13 mouse cellular contexts compared by ENCODE assay signal in genomic region chr5:139352317-139352716, GRCm38 (mm10). TPM values are rescaled to one million over a fixed set of nuclear protein-coding genes. Genes with fewer than 3 reads are reported as not detected.
DNase-seq lines count a peak whose midpoint lies in the region; ATAC-seq and TF ChIP-seq lines count a peak whose summit lies in the region.
"Had no signal": no experiment of that assay in that cellular context is flagged by ENCODE, and none has a peak within 500 bp of the region (broad histone marks: within the 10 kb centered on the region; RNA-seq: fewer than 3 reads in every experiment).

Cyp2w1 (plus strand) TSS chr5:139352617.

- no peaks in the 10 kb centered on the region for H3K36me3 ChIP-seq in heart, postnatal 0 days (replicated peaks; ENCODE audit: control insufficient read depth, insufficient read depth, low read length)
- H3K36me3 ChIP-seq in G1E (replicated peaks): peaks cover 7% of the 10 kb centered on the region
- no peaks in the 10 kb centered on the region for H3K36me3 ChIP-seq in embryonic facial prominence, embryonic 13.5 days
- H3K36me3 ChIP-seq in liver, embryonic 15.5 days (replicated peaks): no peaks in the 10 kb centered on the region

- no peaks in the 10 kb centered on the region for H3K9me3 ChIP-seq in heart, postnatal 0 days (replicated peaks; ENCODE audit: control insufficient read depth, low read length)
- H3K9me3 ChIP-seq in G1E (replicated peaks): no peaks in the 10 kb centered on the region
- H3K9me3 ChIP-seq in embryonic facial prominence, embryonic 13.5 days: no peaks in the 10 kb centered on the region
- H3K9me3 ChIP-seq in liver, embryonic 15.5 days (replicated peaks): no peaks in the 10 kb centered on the region

- H3K27ac ChIP-seq in heart, postnatal 0 days (ENCODE audit: low read depth): peak within 1 kb of the TSS; percentile 16; the same call in 1 of the 2 replicates
- H3K27ac ChIP-seq in embryonic facial prominence, embryonic 13.5 days: peak within 1 kb of the TSS; percentile 87
- peak within 1 kb of the TSS; percentile 31; the same call in 1 of the 2 replicates for H3K27ac ChIP-seq in liver, embryonic 15.5 days (replicated peaks)

- TF ChIP-seq EP300 in heart, postnatal 0 days (IDR thresholded peaks at IDR 0.05; ENCODE audit: low read depth): no peak

- no peak for ATAC-seq in heart, postnatal 0 days (ENCODE audit: insufficient read depth, low read depth)
- ATAC-seq in G1E (ENCODE audit: extremely low read depth, insufficient number of reproducible peaks, low FRiP score, poor library complexity, severe bottlenecking): no peak
- ATAC-seq in embryonic facial prominence, embryonic 13.5 days (ENCODE audit: insufficient number of reproducible peaks, insufficient read depth, low FRiP score, low TSS enrichment, low read depth): no peak
- no peak for ATAC-seq in liver, embryonic 15.5 days (ENCODE audit: insufficient read depth)
- ATAC-seq in frontal cortex, adult (ENCODE audit: low TSS enrichment): no peak

- 47% methylated on average over 6 of the region's 6 CpGs for WGBS in heart, postnatal 0 days
- WGBS in embryonic facial prominence, embryonic 13.5 days: 47% methylated on average over 6 of the region's 6 CpGs
- WGBS in liver, embryonic 15.5 days (ENCODE audit: insufficient replicate concordance): 57% methylated on average over 6 of the region's 6 CpGs

- no peak within 1 kb of the TSS for H3K9ac ChIP-seq in heart, postnatal 0 days (replicated peaks; ENCODE audit: low read depth, low read length)
- peak within 1 kb of the TSS; percentile 44 for H3K9ac ChIP-seq in embryonic facial prominence, embryonic 13.5 days
- no peak within 1 kb of the TSS for H3K9ac ChIP-seq in liver, embryonic 15.5 days

- H3K4me2 ChIP-seq in heart, postnatal 0 days (ENCODE audit: low read depth, low read length): no peak within 1 kb of the TSS
- peak within 1 kb of the TSS; percentile 45 for H3K4me2 ChIP-seq in embryonic facial prominence, embryonic 13.5 days
- 0 out of 2 replicates have a peak within 1 kb of the TSS, but pooled peaks have one; percentile 3 for H3K4me2 ChIP-seq in liver, embryonic 15.5 days

- H3K27me3 ChIP-seq in heart, postnatal 0 days (ENCODE audit: control insufficient read depth, insufficient read depth, low read length): 0 out of 2 replicates have a peak, but pooled peaks cover 4% of the 10 kb centered on the region
- peaks cover 36% of the 10 kb centered on the region for H3K27me3 ChIP-seq in G1E (ENCODE audit: insufficient read depth, low read length)
- no peaks in the 10 kb centered on the region for H3K27me3 ChIP-seq in embryonic facial prominence, embryonic 13.5 days
- H3K27me3 ChIP-seq in liver, embryonic 15.5 days: 0 out of 2 replicates have a peak, but pooled peaks cover 4% of the 10 kb centered on the region

- no peak for TF ChIP-seq CTCF in heart, postnatal 0 days (IDR thresholded peaks at IDR 0.05; ENCODE audit: low read depth)
- no peak for TF ChIP-seq CTCF in G1E (IDR thresholded peaks at IDR 0.05; ENCODE audit: low read depth, low read length)

- intact Hi-C loops in heart, postnatal 36 days (cut with DNase I): no loop called here

- no peak for DNase-seq in heart, postnatal 0 days (ENCODE audit: low spot score)
- no peak for DNase-seq in heart, postnatal 36 days
- no peak for DNase-seq in G1E (ENCODE audit: low spot score)
- no peak for DNase-seq in ovary, postnatal 36 days (ENCODE audit: low spot score)
- DNase-seq: cerebellum, adult 8-10 months; layer of hippocampus, postnatal 36 days; lung, postnatal 10 days had no signal

- H3K4me1 ChIP-seq in heart, postnatal 0 days (ENCODE audit: control insufficient read depth, insufficient read depth): no peaks in the 10 kb centered on the region
- peaks cover 74% of the 10 kb centered on the region for H3K4me1 ChIP-seq in G1E (ENCODE audit: insufficient read depth, low read depth, low read length)
- H3K4me1 ChIP-seq in embryonic facial prominence, embryonic 13.5 days: peaks cover 40% of the 10 kb centered on the region
- peaks cover 66% of the 10 kb centered on the region for H3K4me1 ChIP-seq in liver, embryonic 15.5 days (replicated peaks)

- no peak within 1 kb of the TSS for H3K4me3 ChIP-seq in heart, postnatal 0 days (ENCODE audit: low read depth, low read length)
- peak within 1 kb of the TSS; percentile 41; the same call in 1 of the 2 replicates for H3K4me3 ChIP-seq in G1E (ENCODE audit: low read depth, low read length)
- peak within 1 kb of the TSS; percentile 29 for H3K4me3 ChIP-seq in embryonic facial prominence, embryonic 13.5 days
- H3K4me3 ChIP-seq in liver, embryonic 15.5 days (replicated peaks): no peak within 1 kb of the TSS

RNA-seq across cellular contexts. Expression of gene Cyp2w1, which starts in this region (rescaled TPM):
- total RNA-seq in heart, postnatal 0 days (2014; rRNA removed; ENCODE audit: low replicate concordance): not detected in 2 replicates
- not detected in 2 replicates for polyA plus RNA-seq in heart, postnatal 0 days (2015; fragmentation: Nextera tagmentation; extraction: Ambion mirVana)
- not detected for total RNA-seq in heart, postnatal 36 days (2021)
- total RNA-seq in G1E (2014; fragmentation: Nextera tagmentation): not detected in 2 replicates
- total RNA-seq in G1E (2017): not detected in 2 replicates
- polyA plus RNA-seq in G1E (2012): not detected in 2 replicates
- polyA plus RNA-seq in embryonic facial prominence, embryonic 13.5 days (2015; fragmentation: Nextera tagmentation; extraction: Ambion mirVana): 12.8 and 17.0 TPM in 2 replicates
- polyA plus RNA-seq in liver, embryonic 15.5 days (2015; fragmentation: Nextera tagmentation; extraction: Ambion mirVana): not detected in 2 replicates
- total RNA-seq: layer of hippocampus, postnatal 36 days; monocyte, adult 5-6 weeks had no signal
- polyA plus RNA-seq: kidney, embryonic 14.5 days; spleen, adult 2 months had no signal

Comparison
In these comparisons a context has a peak if more than half of its experiments do, and no peak if none do; other contexts are left out.
1. RNA of gene Cyp2w1 (polyA plus RNA-seq): 12.8 to 17.0 TPM in embryonic facial prominence, embryonic 13.5 days; not detected in liver, embryonic 15.5 days, not detected in heart, postnatal 0 days and not detected in G1E; every median in the first group is over 10 times any median in the second.
2. H3K27ac ChIP-seq: peak in every context shown above with its lines; median percentile 87 in embryonic facial prominence, embryonic 13.5 days; 31 in liver, embryonic 15.5 days; 16 in heart, postnatal 0 days.
3. H3K4me3 ChIP-seq: peak in G1E (single experiment) and embryonic facial prominence, embryonic 13.5 days (single experiment); none in heart, postnatal 0 days (single experiment) and liver, embryonic 15.5 days (single experiment).